Mouse (Mus musculus) adrenal gland, postnatal 10 days (tissue): ENCODE data around the gene Amz2. TPM values are rescaled to one million over a fixed set of nuclear protein-coding genes. Genes with fewer than 3 reads are reported as not detected.
"Not testable (repeated sequence)": the region's sequence is repeated elsewhere in the genome, so short reads cannot be mapped to it uniquely, and the experiment has no call there.

Experiments used
- DNase-seq: peaks from one replicate; pipeline ENCODE4 v3.0.0; 2021; ENCODE audit warnings: mixed read lengths
- total RNA-seq, 2 experiments: library from RNA; stranded (reverse); gene quantifications; 2 replicates each; pipeline ENCODE4 v1.2.3; 2021

The Amz2 gene
- total RNA-seq, 2 experiments from 2014 or later, result 38.1 to 48.5 TPM

DNA sequence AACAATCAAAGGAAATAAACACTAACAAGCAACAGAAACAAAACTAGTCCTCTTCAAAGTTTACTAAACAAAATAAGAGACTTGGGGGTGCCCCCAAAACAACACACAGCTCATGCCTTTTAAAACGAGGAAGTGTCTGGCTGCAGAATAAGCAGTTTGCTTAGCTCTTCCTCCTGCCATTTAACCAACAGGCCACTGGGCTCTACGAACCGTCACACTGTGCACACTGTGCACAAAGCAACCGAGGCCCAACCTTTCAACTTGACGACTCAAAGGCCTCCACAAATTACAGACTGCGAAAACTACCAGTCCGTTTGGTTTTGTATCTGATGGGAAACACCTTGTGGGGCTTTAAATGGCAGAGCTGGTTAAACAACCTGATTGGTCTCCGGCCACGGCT is 44.4 kb downstream of the Amz2 start:
- DNase-seq, result no peak

DNA sequence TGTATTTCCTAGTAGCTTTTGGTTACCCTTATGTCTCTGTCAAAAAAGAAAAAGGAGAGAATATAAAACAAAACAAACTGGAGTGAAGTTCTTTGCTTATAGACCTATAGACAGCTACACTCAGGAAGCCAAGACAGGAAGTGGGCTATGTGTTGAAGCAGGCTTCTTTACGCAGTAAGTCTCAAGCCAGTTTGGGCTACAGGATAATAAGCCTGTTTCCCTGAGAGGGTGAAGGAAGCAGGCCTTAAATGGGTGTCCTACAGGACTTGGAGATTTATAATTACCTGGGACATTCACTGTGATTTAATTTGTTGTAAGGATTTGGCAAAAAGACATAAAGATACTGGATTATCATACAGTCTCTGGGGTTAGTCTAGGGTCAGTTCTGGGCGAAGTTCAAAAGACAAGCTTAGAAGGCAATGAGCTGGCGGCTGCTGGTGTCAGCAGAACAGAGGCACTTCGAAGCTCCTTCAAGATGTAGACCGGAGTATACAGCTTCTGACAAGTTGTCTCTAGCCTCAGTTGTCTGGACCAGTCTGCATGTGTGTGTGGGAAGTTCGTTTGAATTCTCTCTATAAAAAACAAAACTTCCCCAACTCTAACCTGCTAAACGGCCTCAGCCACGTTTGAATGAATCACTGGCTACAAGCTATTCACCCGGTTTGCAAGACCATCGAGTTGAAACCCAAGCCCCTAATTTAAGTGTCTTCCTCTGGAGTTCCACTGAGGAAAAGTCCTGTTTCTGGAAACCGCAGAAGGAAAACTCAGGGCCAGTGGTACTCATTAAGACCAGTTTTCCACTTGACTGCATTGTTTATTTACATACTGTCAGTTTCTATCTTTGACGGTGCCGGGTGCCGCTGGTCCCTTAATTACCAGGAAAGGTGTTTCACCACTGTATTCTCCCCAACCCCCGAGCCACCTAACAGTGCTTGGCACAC is 45.4 kb downstream of the Amz2 start:
- no peak for DNase-seq

- DNase-seq, result peak; percentile 41
Observed at GRCm38 (mm10) chr11:109472171-109472691, 46.5 kb downstream of the Amz2 start.

GRCm38 (mm10) chr11:109472821-109473170 is 47.0 kb downstream of the Amz2 start:
- DNase-seq, result no peak

GRCm38 (mm10) chr11:109473171-109474085 is 47.7 kb downstream of the Amz2 start, which contains the start of the genes Arsg and Slc16a6:
TSS of gene Arsg (plus strand) at chr11:109473374.
TSS of gene Slc16a6 (minus strand) at chr11:109473598.
- peak; percentile 85 for DNase-seq

DNA sequence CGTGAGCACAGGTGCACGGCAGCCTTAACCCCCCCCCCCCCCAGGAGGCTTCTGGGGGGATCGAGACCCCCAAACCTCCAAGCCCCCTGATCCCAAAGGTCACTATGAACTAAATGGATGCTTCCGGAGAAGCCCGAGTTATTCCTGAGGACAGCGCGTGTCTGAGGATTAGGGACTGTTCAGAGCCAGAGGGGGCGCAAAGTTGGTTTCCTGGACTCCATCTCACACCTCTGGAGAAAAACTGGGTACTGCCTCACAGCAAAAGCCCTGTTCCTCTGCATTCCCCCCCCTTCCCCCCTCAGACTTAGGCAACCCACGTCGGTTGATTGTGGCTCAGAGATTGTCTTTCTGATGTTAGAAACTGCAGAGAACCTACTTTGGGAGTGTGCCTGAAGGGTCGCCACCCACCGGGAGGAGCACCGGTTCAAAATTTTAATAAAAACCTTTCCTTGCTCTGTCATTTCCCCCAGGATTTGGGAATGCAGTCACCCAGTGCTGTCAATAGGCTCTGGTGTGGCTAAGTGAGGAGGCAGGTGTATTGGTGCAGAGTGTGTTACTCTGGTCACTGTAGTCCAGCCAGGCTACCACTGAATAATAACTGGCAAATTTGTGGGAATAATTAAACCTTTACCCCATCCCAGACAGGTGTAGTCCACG is 48.5 kb downstream of the Amz2 start:
- DNase-seq, result no peak

- no peak for DNase-seq
Observed at GRCm38 (mm10) chr11:109474836-109475235, 49.1 kb downstream of the Amz2 start.

DNA sequence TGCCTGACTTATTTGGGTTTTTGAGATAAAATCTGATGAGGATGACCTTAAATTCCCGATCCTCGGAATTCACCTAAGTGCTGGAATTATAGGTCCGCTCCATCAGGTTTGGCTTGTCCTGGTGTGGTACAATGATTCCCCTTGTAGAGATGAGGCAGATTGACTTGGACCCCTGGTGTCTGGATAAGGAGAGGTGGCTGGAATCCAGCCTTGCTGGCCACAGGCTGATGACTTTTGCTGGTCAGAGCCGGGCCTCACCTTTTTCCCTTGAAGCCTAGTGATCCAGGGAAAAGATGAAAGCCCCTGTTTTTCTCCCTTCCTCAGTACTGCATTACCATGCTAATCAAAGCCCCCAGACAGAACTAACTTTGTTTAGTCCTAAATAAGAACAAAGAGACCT is 50.0 kb downstream of the Amz2 start:
- DNase-seq, result no peak

DNA sequence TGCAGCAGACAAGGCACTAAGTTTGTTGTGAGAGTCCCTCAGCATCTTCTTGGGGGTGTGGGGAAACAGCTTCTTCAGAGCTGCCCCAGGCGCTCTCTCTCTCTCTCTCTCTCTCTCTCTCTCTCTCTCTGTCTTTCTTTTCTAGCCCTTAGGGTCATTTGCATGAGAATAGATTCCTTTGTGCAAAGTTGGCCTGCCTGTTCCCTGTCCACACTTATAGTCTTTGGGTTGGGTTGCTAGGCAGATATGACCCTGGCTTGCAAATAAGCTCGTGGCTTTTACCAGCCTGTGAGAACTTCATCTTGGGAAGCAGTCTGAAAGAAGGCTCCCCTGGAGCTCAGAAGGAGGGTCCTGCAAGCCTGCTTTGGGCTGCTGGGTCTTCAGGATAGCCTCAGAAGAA is 50.5 kb downstream of the Amz2 start:
- DNase-seq, result no peak

- no peak for DNase-seq
Observed at GRCm38 (mm10) chr11:109476653-109477052, 50.9 kb downstream of the Amz2 start.

GRCm38 (mm10) chr11:109477606-109478380 is 52.0 kb downstream of the Amz2 start:
- DNase-seq, result no peak

- DNase-seq, result no peak
Observed at GRCm38 (mm10) chr11:109479575-109480285, 54.0 kb downstream of the Amz2 start.

DNA sequence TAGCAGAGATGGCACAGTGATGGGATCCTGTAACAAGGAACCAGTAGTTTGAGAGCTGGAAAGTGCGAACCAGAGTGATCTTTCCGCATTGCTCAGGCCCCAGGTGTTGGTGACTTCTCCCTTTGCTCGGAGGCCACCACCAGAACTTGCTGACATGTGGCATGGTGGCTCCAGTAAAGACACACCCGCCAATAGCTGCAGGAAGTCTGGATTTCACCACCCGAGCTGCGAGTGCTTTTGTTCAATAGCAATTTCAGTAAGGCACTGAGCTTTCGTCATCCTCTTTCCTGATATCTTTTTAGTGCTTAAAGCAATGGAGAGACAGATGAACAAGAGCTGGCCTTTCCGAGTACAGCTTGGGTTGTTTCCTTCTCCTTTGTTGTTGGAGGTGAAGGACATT is 54.7 kb downstream of the Amz2 start:
- no peak for DNase-seq

- peak; percentile 62 for DNase-seq
Observed at GRCm38 (mm10) chr11:109485398-109486045, 59.8 kb downstream of the Amz2 start.

GRCm38 (mm10) chr11:109487111-109487510 is 61.4 kb downstream of the Amz2 start:
- DNase-seq, result no peak

GRCm38 (mm10) chr11:109487991-109488684 is 62.4 kb downstream of the Amz2 start:
- DNase-seq, result no peak

GRCm38 (mm10) chr11:109489763-109490162 is 64.0 kb downstream of the Amz2 start:
- no peak for DNase-seq

DNA sequence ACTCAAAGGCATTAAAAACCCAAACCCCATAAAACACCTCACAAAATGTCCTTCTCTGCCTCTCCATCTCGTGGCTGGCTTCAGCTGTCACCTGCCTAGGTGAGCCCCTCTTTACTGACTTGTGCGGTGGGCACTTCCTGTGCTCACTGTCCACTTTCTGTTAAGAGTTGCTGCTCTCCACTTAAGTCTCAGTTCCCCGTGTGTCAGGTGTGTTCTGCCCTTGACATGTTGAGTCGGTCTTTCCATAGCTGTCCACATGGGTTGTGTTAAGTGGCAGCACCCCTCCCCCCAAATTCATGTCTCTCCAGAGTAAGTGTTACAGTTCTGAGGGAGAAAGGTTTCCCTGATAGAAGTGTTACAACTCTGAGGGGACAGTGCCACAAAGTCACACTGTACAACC is 66.1 kb downstream of the Amz2 start:
- no peak for DNase-seq

GRCm38 (mm10) chr11:109492847-109493464 is 67.2 kb downstream of the Amz2 start:
- not testable (repeated sequence) for DNase-seq
